Mouse (Mus musculus) liver, embryonic 13.5 days (tissue): ENCODE measurements around the gene Myo9b. TPM values are rescaled to one million over a fixed set of nuclear protein-coding genes. Genes with fewer than 3 reads are reported as not detected.
"Not testable (repeated sequence)": the region's sequence is repeated elsewhere in the genome, so short reads cannot be mapped to it uniquely, and the experiment has no call there.

Experiments used
- ATAC-seq: fragments of 200-750 bp; cut with Nextera tagmentation; 2 replicates; pipeline ENCODE4 v1.8.0; 2017; ENCODE audit warnings: low read depth, mild to moderate bottlenecking, moderate number of reproducible peaks, moderate library complexity
- DNase-seq: peaks from one replicate; pipeline ENCODE4 v3.0.0; 2022
- H3K27ac ChIP-seq: fragments of 300-500 bp; sonication (generic); 2 replicates; pipeline ENCODE4 v1.5.1; 2015; ENCODE audit warnings: moderate library complexity, mild to moderate bottlenecking, inconsistent platforms
- H3K27me3 ChIP-seq: fragments of 300-500 bp; sonication (generic); 2 replicates; pipeline ENCODE4 v1.6.1; 2015; ENCODE audit warnings: mild to moderate bottlenecking, inconsistent platforms
- H3K36me3 ChIP-seq: fragments of 300-500 bp; sonication (generic); 2 replicates; pipeline ENCODE4 v1.6.1; 2015; ENCODE audit warnings: mild to moderate bottlenecking, inconsistent platforms
- H3K4me1 ChIP-seq: fragments of 300-500 bp; sonication (generic); replicated peaks from 2 replicates; pipeline ENCODE4 v1.6.1; 2015; ENCODE audit warnings: inconsistent platforms
- H3K4me2 ChIP-seq: fragments of 300-500 bp; sonication (generic); 2 replicates; pipeline ENCODE4 v1.6.1; 2015; ENCODE audit warnings: inconsistent platforms, mild to moderate bottlenecking, moderate library complexity
- H3K4me3 ChIP-seq: fragments of 300-500 bp; sonication (generic); replicated peaks from 2 replicates; pipeline ENCODE4 v1.5.1; 2015; ENCODE audit warnings: mild to moderate bottlenecking, inconsistent platforms
- H3K9ac ChIP-seq: fragments of 300-500 bp; sonication (generic); 2 replicates; pipeline ENCODE4 v1.6.1; 2015; ENCODE audit warnings: mild to moderate bottlenecking, inconsistent platforms
- H3K9me3 ChIP-seq: fragments of 300-500 bp; sonication (generic); replicated peaks from 2 replicates; pipeline ENCODE4 v1.6.1; 2016; ENCODE audit warnings: inconsistent platforms
- WGBS: fragments of 180-500 bp; shearing (Covaris S2); methylation state at CpG from one replicate; pipeline ENCODE4 v1.1.7; 2015; ENCODE audit not compliant: insufficient replicate concordance; 5-methylcytosine and 5-hydroxymethylcytosine counted together
- polyA plus RNA-seq: library from polyadenylated mRNA; unstranded; fragments of >200 nt; fragmentation: Nextera tagmentation; extraction: Ambion mirVana; gene quantifications from 2 replicates; pipeline ENCODE4 v1.2.1, GENCODE M21; 2015

Myo9b gene
- 6.8 and 7.3 TPM in 2 replicates for polyA plus RNA-seq

- H3K4me1 ChIP-seq, result peaks cover 65% of the 10 kb centered on the region
- WGBS, result under 1% methylated on average over 84 of the region's 84 CpGs
Observed at GRCm38 (mm10) chr8:71272286-71273150, at the start of gene Myo9b, which contains the start of gene Haus8. Gene Myo9b (plus strand): TSS chr8:71272714. Gene Haus8 (minus strand): TSS chr8:71272934.

GRCm38 (mm10) chr8:71224560-71224959, 48.0 kb upstream of the Myo9b start:
- Histone ChIP-seq H3K4me2 (no peak overlapping the region), H3K27ac (no peak overlapping the region), H3K9me3 (no peaks in the 10 kb centered on the region), H3K4me3 (no peak overlapping the region), H3K36me3 (no peaks in the 10 kb centered on the region), H3K27me3 (no peaks in the 10 kb centered on the region), H3K9ac (no peak overlapping the region), H3K4me1 (no peaks in the 10 kb centered on the region)
- no peak for DNase-seq
- no peak for ATAC-seq
- 28% methylated on average over 2 of the region's 2 CpGs for WGBS

More at GRCm38 (mm10) chr8:71272286-71273150, at the start of gene Myo9b, which contains the start of gene Haus8:
- peak; percentile 98 for DNase-seq
- Histone ChIP-seq H3K4me3 (peak within 1 kb of the TSS; percentile 93), H3K4me2 (peak within 1 kb of the TSS; percentile 91), H3K27ac (peak within 1 kb of the TSS; percentile 95), H3K27me3 (no peaks in the 10 kb centered on the region), H3K9me3 (no peaks in the 10 kb centered on the region), H3K9ac (peak within 1 kb of the TSS; percentile 94), H3K36me3 (peaks cover 12% of the 10 kb centered on the region; the same call in 1 of the 2 replicates)
- ATAC-seq, result peak; percentile 94

GRCm38 (mm10) chr8:71242757-71243156, 29.8 kb upstream of the Myo9b start:
- Histone ChIP-seq H3K36me3 (no peaks in the 10 kb centered on the region), H3K4me1 (no peaks in the 10 kb centered on the region), H3K27ac (no peak overlapping the region), H3K9me3 (no peaks in the 10 kb centered on the region), H3K4me3 (no peak overlapping the region), H3K4me2 (no peak overlapping the region), H3K27me3 (no peaks in the 10 kb centered on the region), H3K9ac (no peak overlapping the region)
- ATAC-seq (no peak), DNase-seq (no peak)
- 64% methylated on average over 2 of the region's 2 CpGs for WGBS

DNA sequence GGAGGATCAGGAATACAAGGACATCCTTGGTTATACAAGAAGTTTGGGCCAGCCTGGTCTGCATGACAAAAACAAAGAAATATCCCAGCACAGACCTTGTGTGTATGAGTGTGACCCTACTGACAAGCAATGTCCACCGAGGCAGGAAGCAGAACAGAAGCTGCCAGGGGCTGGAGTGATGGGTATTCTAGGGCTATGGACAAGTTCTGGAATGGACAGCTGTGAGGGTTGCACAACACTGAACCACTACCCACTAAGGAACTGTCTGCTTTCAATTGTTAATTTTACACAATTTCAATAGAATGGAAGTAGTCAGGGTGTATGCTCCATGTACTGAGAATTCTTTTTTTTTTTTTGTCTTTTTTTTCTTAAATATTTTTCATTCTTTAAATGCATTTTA, 24.3 kb upstream of the Myo9b start:
- 83% methylated on average over 1 of the region's 1 CpGs for WGBS
- no peaks in the 10 kb centered on the region for H3K4me1 ChIP-seq
- ATAC-seq, result no peak

DNA sequence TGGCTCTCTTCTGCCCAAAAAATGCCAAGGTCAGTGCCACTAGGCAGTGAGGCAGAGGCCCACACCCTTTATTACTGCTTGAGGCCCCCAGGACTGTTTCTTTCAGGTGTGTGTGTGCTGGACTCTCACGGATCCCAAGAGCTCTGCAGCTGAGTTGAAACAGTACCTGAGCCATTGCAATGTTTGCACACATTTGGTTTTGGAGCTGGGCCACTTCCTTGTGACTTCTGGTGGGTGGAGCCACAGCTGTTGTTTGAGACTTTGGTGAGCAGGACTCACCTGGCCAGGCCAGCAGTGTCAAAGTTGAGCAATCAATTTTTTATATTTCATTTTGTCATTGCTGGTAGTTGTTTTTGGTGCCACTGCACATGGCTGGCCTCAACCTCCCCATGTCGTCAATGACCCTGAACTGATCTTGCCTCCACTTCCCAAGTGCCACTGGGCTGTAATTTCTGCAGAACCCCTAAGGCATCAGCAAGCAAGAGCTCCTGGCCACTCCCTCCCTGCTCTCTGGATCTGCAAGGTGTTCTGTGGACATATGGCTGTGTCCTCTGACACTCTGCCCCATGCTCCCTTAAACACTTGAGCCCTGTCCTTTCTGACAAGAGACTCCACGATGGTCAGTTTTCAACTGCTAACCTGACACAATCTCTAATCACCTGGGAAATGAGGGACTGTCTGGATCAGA, 15.8 kb upstream of the Myo9b start:
- Histone ChIP-seq H3K4me3 (no peak overlapping the region), H3K27me3 (no peaks in the 10 kb centered on the region), H3K4me1 (peaks cover 4% of the 10 kb centered on the region; the same call in 1 of the 2 replicates), H3K27ac (no peak overlapping the region), H3K4me2 (no peak overlapping the region), H3K9me3 (no peaks in the 10 kb centered on the region), H3K9ac (no peak overlapping the region), H3K36me3 (peaks cover 65% of the 10 kb centered on the region)
- 78% methylated on average over 3 of the region's 3 CpGs for WGBS
- DNase-seq (no peak), ATAC-seq (no peak)

More for the DNA sequence above, 24.3 kb upstream of the Myo9b start:
- DNase-seq, result no peak
- Histone ChIP-seq H3K4me2 (no peak overlapping the region), H3K36me3 (peaks cover 24% of the 10 kb centered on the region), H3K4me3 (no peak overlapping the region), H3K27me3 (no peaks in the 10 kb centered on the region), H3K9me3 (no peaks in the 10 kb centered on the region), H3K9ac (no peak overlapping the region), H3K27ac (no peak overlapping the region)

- Histone ChIP-seq H3K9me3 (no peaks in the 10 kb centered on the region), H3K36me3 (peaks cover 49% of the 10 kb centered on the region), H3K4me2 (no peak overlapping the region), H3K4me1 (peaks cover 10% of the 10 kb centered on the region), H3K9ac (no peak overlapping the region), H3K27ac (no peak overlapping the region), H3K27me3 (no peaks in the 10 kb centered on the region), H3K4me3 (no peak overlapping the region)
- ATAC-seq (peak; percentile 58; the same call in 1 of the 2 replicates), DNase-seq (peak; percentile 16)
Observed at GRCm38 (mm10) chr8:71261234-71261633, 11.3 kb upstream of the Myo9b start.

- Histone ChIP-seq H3K4me3 (no peak overlapping the region), H3K4me1 (peaks cover 48% of the 10 kb centered on the region), H3K9ac (no peak overlapping the region), H3K4me2 (peak overlapping the region; percentile 15; the same call in 1 of the 2 replicates), H3K27ac (no peak overlapping the region), H3K27me3 (no peaks in the 10 kb centered on the region), H3K9me3 (no peaks in the 10 kb centered on the region), H3K36me3 (peaks cover 38% of the 10 kb centered on the region)
- DNase-seq (no peak), ATAC-seq (no peak)
- 79% methylated on average over 2 of the region's 2 CpGs for WGBS
Observed at GRCm38 (mm10) chr8:71267690-71268089, 4.8 kb upstream of the Myo9b start.

GRCm38 (mm10) chr8:71268286-71268685, 4.2 kb upstream of the Myo9b start:
- H3K36me3 ChIP-seq, result peaks cover 32% of the 10 kb centered on the region
- not testable (repeated sequence) for H3K4me2 ChIP-seq, H3K27me3 ChIP-seq, H3K9me3 ChIP-seq, H3K9ac ChIP-seq, DNase-seq, H3K27ac ChIP-seq, ATAC-seq, H3K4me3 ChIP-seq
- peaks cover 49% of the 10 kb centered on the region for H3K4me1 ChIP-seq
- 84% methylated on average over 6 of the region's 6 CpGs for WGBS

DNA sequence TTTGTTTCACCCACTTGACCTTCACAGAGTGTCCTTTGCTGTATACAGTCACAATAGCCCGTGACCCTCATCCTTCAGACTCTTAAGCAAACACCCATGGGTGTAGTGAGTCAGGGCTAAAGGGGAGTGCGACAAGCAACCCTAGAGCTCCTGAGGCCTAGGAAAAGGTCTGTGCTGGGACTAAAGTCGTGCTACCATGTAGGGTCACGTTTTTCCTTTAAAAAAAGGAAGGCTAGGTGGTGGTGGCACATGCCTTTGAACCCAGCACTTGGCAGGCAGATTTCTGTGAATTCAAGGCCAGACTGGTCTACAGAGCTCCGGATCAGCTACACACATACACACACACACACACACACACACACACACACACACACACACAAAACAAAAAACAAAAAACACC, 884 bp upstream of the Myo9b start:
- Histone ChIP-seq H3K9me3 (no peaks in the 10 kb centered on the region), H3K9ac (peak overlapping the region; percentile 91), H3K36me3 (peaks cover 19% of the 10 kb centered on the region), H3K4me2 (peak overlapping the region; percentile 91), H3K4me3 (peak overlapping the region; percentile 93), H3K27me3 (no peaks in the 10 kb centered on the region), H3K27ac (peak overlapping the region; percentile 95), H3K4me1 (peaks cover 74% of the 10 kb centered on the region)
- ATAC-seq (no peak), DNase-seq (peak; percentile 23)
- WGBS, result 9% methylated on average over 5 of the region's 5 CpGs

GRCm38 (mm10) chr8:71273151-71273510, 617 bp downstream of the Myo9b start:
- 0 out of 2 replicates have a peak, but pooled peaks cover 8% of the 10 kb centered on the region for H3K36me3 ChIP-seq
- H3K9me3 ChIP-seq, result no peaks in the 10 kb centered on the region
- H3K27me3 ChIP-seq, result no peaks in the 10 kb centered on the region
- peak overlapping the region; percentile 91 for H3K4me2 ChIP-seq
- peak overlapping the region; percentile 88 for H3K27ac ChIP-seq
- peak overlapping the region; percentile 94 for H3K9ac ChIP-seq
- ATAC-seq (no peak), DNase-seq (peak; percentile 59)
- peaks cover 59% of the 10 kb centered on the region for H3K4me1 ChIP-seq
- 2% methylated on average over 14 of the region's 14 CpGs for WGBS
- peak overlapping the region; percentile 93 for H3K4me3 ChIP-seq

DNA sequence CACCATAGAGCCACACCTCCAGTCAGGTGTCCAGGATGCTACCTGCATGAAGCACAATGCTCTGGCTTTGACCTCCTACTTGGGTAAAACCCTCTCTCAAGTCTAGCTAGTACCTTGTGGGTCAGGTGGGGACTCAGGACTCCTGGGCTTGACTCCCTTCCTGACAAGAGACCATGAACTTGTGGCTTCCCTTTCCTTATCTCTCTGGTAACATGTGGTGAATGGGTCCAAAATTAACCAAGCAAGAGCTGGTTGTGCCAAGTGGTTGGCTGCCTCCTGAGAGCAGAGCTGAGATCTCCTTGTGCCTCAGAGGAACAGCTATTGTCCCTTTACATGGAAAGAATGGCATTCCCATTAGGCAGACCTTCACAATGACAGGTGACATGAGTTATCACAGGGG, 2.0 kb downstream of the Myo9b start:
- Histone ChIP-seq H3K9ac (peak overlapping the region; percentile 94; the same call in 1 of the 2 replicates), H3K4me1 (peaks cover 55% of the 10 kb centered on the region), H3K27me3 (no peaks in the 10 kb centered on the region), H3K27ac (peak overlapping the region; percentile 47; the same call in 1 of the 2 replicates), H3K4me3 (peak overlapping the region; percentile 93; the same call in 1 of the 2 replicates), H3K4me2 (peak overlapping the region; percentile 91), H3K9me3 (no peaks in the 10 kb centered on the region), H3K36me3 (0 out of 2 replicates have a peak, but pooled peaks cover 8% of the 10 kb centered on the region)
- ATAC-seq (no peak), DNase-seq (peak; percentile 11)
